ENCODE assay signal across 8 mouse cellular contexts in genomic region chr1:64616881-64617714, GRCm38 (mm10). TPM values are rescaled to one million over a fixed set of nuclear protein-coding genes. Genes with fewer than 3 reads are reported as not detected.
DNase-seq lines count a peak whose midpoint lies in the region; ATAC-seq and TF ChIP-seq lines count a peak whose summit lies in the region.

Gene Mettl21a, minus strand, starts transcription at chr1:64617242.

- intact Hi-C loops in gastrocnemius, adult 2 months (cut with DNase I), result loop anchor here (1.0 to 10.0 kb wide), 6 partner anchors 73 to 560 kb away; partner anchors contain the start of genes Ccnyl1 and Creb1

- H3K9me3 ChIP-seq in hindbrain, postnatal 0 days (ENCODE audit: low read length), result no peaks in the 10 kb centered on the region
- no peaks in the 10 kb centered on the region for H3K9me3 ChIP-seq in megakaryocyte, embryonic 14.5 days

- peak within 1 kb of the TSS; percentile 85 for H3K4me3 ChIP-seq in gastrocnemius, adult 2 months
- peak within 1 kb of the TSS; percentile 79 for H3K4me3 ChIP-seq in hindbrain, postnatal 0 days (ENCODE audit: low read length)
- H3K4me3 ChIP-seq in megakaryocyte, embryonic 14.5 days (replicated peaks), result peak within 1 kb of the TSS; percentile 91

- no peaks in the 10 kb centered on the region for H3K27me3 ChIP-seq in hindbrain, postnatal 0 days (ENCODE audit: insufficient read depth, low read length)
- no peaks in the 10 kb centered on the region for H3K27me3 ChIP-seq in megakaryocyte, embryonic 14.5 days (replicated peaks)

- H3K4me2 ChIP-seq in hindbrain, postnatal 0 days (ENCODE audit: low read depth, low read length), result peak within 1 kb of the TSS; percentile 60

- ATAC-seq in hindbrain, postnatal 0 days, result peak; percentile 98

- TF ChIP-seq CTCF in gastrocnemius, adult 2 months (IDR thresholded peaks at IDR 0.05), result no peak
- TF ChIP-seq CTCF in hindbrain, postnatal 0 days (IDR thresholded peaks at IDR 0.05; ENCODE audit: low read depth), result peak; percentile 42

- peaks cover 8% of the 10 kb centered on the region; the same call in 1 of the 2 replicates for H3K36me3 ChIP-seq in hindbrain, postnatal 0 days (ENCODE audit: insufficient read depth, low read length)
- H3K36me3 ChIP-seq in megakaryocyte, embryonic 14.5 days (replicated peaks; ENCODE audit: low read length), result peaks cover 34% of the 10 kb centered on the region

- peak within 1 kb of the TSS; percentile 92 for H3K27ac ChIP-seq in gastrocnemius, adult 2 months
- H3K27ac ChIP-seq in hindbrain, postnatal 0 days, result peak within 1 kb of the TSS; percentile 97

- peaks cover 5% of the 10 kb centered on the region; the same call in 1 of the 2 replicates for H3K4me1 ChIP-seq in hindbrain, postnatal 0 days (ENCODE audit: insufficient read depth, low read length)
- peaks cover 36% of the 10 kb centered on the region for H3K4me1 ChIP-seq in megakaryocyte, embryonic 14.5 days

- DNase-seq in WW6 (ENCODE audit: low read depth, low spot score), result peak; percentile 60
- peak; percentile 75 to 87 for DNase-seq in cerebellum, postnatal 4 days (ENCODE audit: low spot score in 2 of 2)
- DNase-seq in gastrocnemius, adult 2 months, result peak; percentile 96
- peak; percentile 97 for DNase-seq in hindbrain, postnatal 0 days (ENCODE audit: low spot score)
- peak; percentile 88 to 93 for DNase-seq in left cerebral cortex, adult 8-10 months (ENCODE audit: low spot score in 2 of 2)
- peak; percentile 96 for DNase-seq in right cerebral cortex, postnatal 10 days (ENCODE audit: low spot score in 2 of 2)
- peak; percentile 84 for DNase-seq in urinary bladder, postnatal 25 days (ENCODE audit: low spot score)

- peak within 1 kb of the TSS; percentile 87 for H3K9ac ChIP-seq in hindbrain, postnatal 0 days (replicated peaks; ENCODE audit: low read length)

- WGBS in hindbrain, postnatal 0 days, result under 1% methylated on average over 66 of the region's 72 CpGs

RNA-seq across cellular contexts. Expression of gene Mettl21a, which starts in this region (rescaled TPM):
- 10 to 100 TPM in 1 of 2 experiments, 1 to 10 TPM in 1; 8.1 to 10.6 TPM for total RNA-seq in gastrocnemius, adult 2 months (2021)
- 12.4 and 16.4 TPM in 2 replicates for total RNA-seq in hindbrain, postnatal 0 days (2014; rRNA removed)
- polyA plus RNA-seq in hindbrain, postnatal 0 days (2015; fragmentation: Nextera tagmentation; extraction: Ambion mirVana), result 12.9 and 15.0 TPM in 2 replicates
- total RNA-seq in left cerebral cortex, adult 8-10 months (2022), result 10 to 100 TPM in 3 of 4 experiments, 1 to 10 TPM in 1; 9.6 to 16.5 (median 10.3) TPM
- 2.6 and 9.7 TPM in 2 replicates for polyA plus RNA-seq in megakaryocyte, embryonic 14.5 days (2012; ENCODE audit: insufficient read depth, low replicate concordance)

Comparison
In these comparisons a context has a peak if more than half of its experiments do, and no peak if none do; other contexts are left out.
1. Peak in every context shown above with its lines: DNase-seq, ATAC-seq, H3K4me3 ChIP-seq and H3K27ac ChIP-seq.